ENCODE assay signal across 27 mouse cellular contexts in the genomic region with DNA sequence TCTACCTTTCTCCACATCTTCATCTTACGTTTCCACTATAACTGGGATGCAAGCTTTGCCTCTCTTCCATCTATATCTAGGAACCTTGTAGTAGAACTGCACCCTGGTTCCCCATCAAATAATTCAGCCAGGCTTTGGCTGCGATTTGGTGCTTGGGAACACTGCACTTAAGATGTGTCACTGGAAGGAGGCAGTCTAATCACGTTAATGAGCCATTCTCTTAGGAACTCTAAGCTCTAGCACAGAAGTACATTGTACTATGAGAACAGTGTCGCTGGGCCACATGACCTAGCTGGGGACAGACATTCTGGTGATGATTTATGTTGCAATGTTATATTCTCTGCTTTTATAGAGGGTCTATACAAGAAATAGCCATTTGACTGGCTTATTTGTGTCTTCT.
DNase-seq lines count a peak whose midpoint lies in the region; ATAC-seq and TF ChIP-seq lines count a peak whose summit lies in the region.
"Had no signal": no experiment of that assay in that cellular context is flagged by ENCODE, and none has a peak within 500 bp of the region (broad histone marks: within the 10 kb centered on the region; RNA-seq: fewer than 3 reads in every experiment).

No protein-coding gene starts in this region.

- peak; percentile 7 for DNase-seq in cerebellum, adult 9-10 months
- DNase-seq in cerebellum, postnatal 10 days: no peak
- no peak for DNase-seq in layer of hippocampus, adult 2 months (ENCODE audit: low spot score in 2 of 2)
- no peak for DNase-seq in layer of hippocampus, adult 9-11 months
- peak; percentile 71 for DNase-seq in brain, adult 2 months (ENCODE audit: low read depth, low spot score)
- peak; percentile 28 for DNase-seq in mesoderm, embryonic 11.5 days (ENCODE audit: low read depth, low spot score)
- DNase-seq in Muller cell, postnatal 12 days (ENCODE audit: inconsistent ontology term): no peak
- DNase-seq: adrenal gland, adult 2 months; cerebellum, adult 18-20 months; cerebellum, postnatal 36 days; gastrocnemius, postnatal 14 days; heart, postnatal 10 days; kidney, adult 2 months; kidney, postnatal 36 days; layer of hippocampus, postnatal 36 days; left cerebral cortex, postnatal 4 days; lung, embryonic 14.5 days; lung, postnatal 14 days; thymus, postnatal 4 days had no signal

- TF ChIP-seq CTCF in layer of hippocampus, adult 2 months (conservative IDR thresholded peaks at IDR 0.05): peak; percentile 38
- no peak for TF ChIP-seq CTCF in intestine, postnatal 0 days (IDR thresholded peaks at IDR 0.05; ENCODE audit: low read depth)

- no peaks in the 10 kb centered on the region for H3K36me3 ChIP-seq in intestine, postnatal 0 days (ENCODE audit: control insufficient read depth, insufficient read depth)
- H3K36me3 ChIP-seq: embryonic facial prominence, embryonic 13.5 days; heart, embryonic 12.5 days; limb, embryonic 15.5 days; midbrain, embryonic 13.5 days had no signal

- H3K4me2 ChIP-seq in intestine, postnatal 0 days (replicated peaks; ENCODE audit: low read depth): no peak overlapping the region
- H3K4me2 ChIP-seq: embryonic facial prominence, embryonic 13.5 days; heart, embryonic 12.5 days; hindbrain, embryonic 14.5 days; limb, embryonic 15.5 days; lung, embryonic 14.5 days; midbrain, embryonic 13.5 days had no signal

- no peaks in the 10 kb centered on the region for H3K4me1 ChIP-seq in intestine, postnatal 0 days (replicated peaks; ENCODE audit: control insufficient read depth, insufficient read depth, low read length)
- H3K4me1 ChIP-seq: embryonic facial prominence, embryonic 13.5 days; heart, embryonic 12.5 days; limb, embryonic 15.5 days; midbrain, embryonic 13.5 days had no signal

- H3K27me3 ChIP-seq in intestine, postnatal 0 days (replicated peaks; ENCODE audit: control insufficient read depth, insufficient read depth, low read length): no peaks in the 10 kb centered on the region
- H3K27me3 ChIP-seq: embryonic facial prominence, embryonic 13.5 days; heart, embryonic 12.5 days; limb, embryonic 15.5 days; midbrain, embryonic 13.5 days had no signal

- no peak overlapping the region for H3K9ac ChIP-seq in intestine, postnatal 0 days (ENCODE audit: low read depth, low read length)
- H3K9ac ChIP-seq: embryonic facial prominence, embryonic 13.5 days; heart, embryonic 12.5 days; hindbrain, embryonic 14.5 days; limb, embryonic 15.5 days; liver, embryonic 14.5 days; lung, embryonic 14.5 days; midbrain, embryonic 13.5 days had no signal

- no peaks in the 10 kb centered on the region for H3K9me3 ChIP-seq in intestine, postnatal 0 days (ENCODE audit: control insufficient read depth)
- H3K9me3 ChIP-seq: embryonic facial prominence, embryonic 13.5 days; heart, embryonic 12.5 days; limb, embryonic 15.5 days; midbrain, embryonic 13.5 days had no signal

- no peak overlapping the region for H3K27ac ChIP-seq in layer of hippocampus, adult 2 months
- no peak overlapping the region for H3K27ac ChIP-seq in intestine, postnatal 0 days (ENCODE audit: low read depth, low read length)
- H3K27ac ChIP-seq: embryonic facial prominence, embryonic 13.5 days; hindbrain, embryonic 14.5 days; limb, embryonic 15.5 days; liver, embryonic 14.5 days; midbrain, embryonic 13.5 days had no signal

- no peak overlapping the region for H3K4me3 ChIP-seq in layer of hippocampus, adult 2 months
- no peak overlapping the region for H3K4me3 ChIP-seq in intestine, postnatal 0 days (ENCODE audit: low read depth, low read length)
- H3K4me3 ChIP-seq: embryonic facial prominence, embryonic 13.5 days; erythroblast, embryonic 14.5 days; heart, embryonic 12.5 days; limb, embryonic 15.5 days; midbrain, embryonic 13.5 days had no signal

- 56% methylated on average over 4 of the region's 4 CpGs for WGBS in intestine, postnatal 0 days

- no peak for ATAC-seq in intestine, postnatal 0 days
- ATAC-seq: midbrain, embryonic 13.5 days had no signal

Comparison
In these comparisons a context has a peak if more than half of its experiments do, and no peak if none do; other contexts are left out.
1. DNase-seq: peak in cerebellum, adult 9-10 months (single experiment), brain, adult 2 months (single experiment) and mesoderm, embryonic 11.5 days (single experiment); none in cerebellum, postnatal 10 days (0 of 2), layer of hippocampus, adult 2 months (0 of 2), layer of hippocampus, adult 9-11 months (single experiment) and Muller cell, postnatal 12 days (single experiment).